Mouse (Mus musculus) Patski (cell line): Measurements from ENCODE around the gene Clcn1. TPM values are rescaled to one million over a fixed set of nuclear protein-coding genes. Genes with fewer than 3 reads are reported as not detected.

Experiments
- ATAC-seq: fragments of 100-300 bp; one replicate; pipeline ENCODE4 v1.8.0; 2021
- CTCF ChIA-PET: fragments of 350-600 bp; sonication (Branson Sonifier 250); formaldehyde crosslinking; loops from one replicate; lab custom pipeline; 2022; ENCODE audit warnings: inconsistent platforms; lab: Charles Lee
- POLR2A ChIA-PET: fragments of 350-600 bp; sonication (Branson Sonifier 250); formaldehyde crosslinking; loops from one replicate; lab custom pipeline; 2022; ENCODE audit warnings: antibody characterized with exemption, inconsistent platforms; lab: Charles Lee
- DNase-seq: peaks from one replicate; pipeline ENCODE4 v3.0.0-alpha.2; 2011; ENCODE audit warnings: low read depth, low spot score
- H3K27me3 ChIP-seq: fragments of 371-371 bp; one replicate; pipeline ENCODE4 v1.5.1; 2021
- CTCF ChIP-seq: fragments of 100-300 bp; IDR thresholded peaks from one replicate; pipeline ENCODE4 v1.5.1; 2021
- in situ Hi-C: fragments of 300-500 bp; cut with MboI; formaldehyde crosslinking; loops from 3 replicates; pipeline ENCODE4 v1.11.1; 2018; ENCODE audit warnings: low pct_unique_long_range_greater_than_20kb, mixed read lengths
- polyA plus RNA-seq: library from polyadenylated mRNA; unstranded; gene quantifications from one replicate; pipeline ENCODE4 v1.2.3, GENCODE M21; 2021

Clcn1 gene
- polyA plus RNA-seq, 1 experiment from 2014 or later: 0.21 TPM

DNA sequence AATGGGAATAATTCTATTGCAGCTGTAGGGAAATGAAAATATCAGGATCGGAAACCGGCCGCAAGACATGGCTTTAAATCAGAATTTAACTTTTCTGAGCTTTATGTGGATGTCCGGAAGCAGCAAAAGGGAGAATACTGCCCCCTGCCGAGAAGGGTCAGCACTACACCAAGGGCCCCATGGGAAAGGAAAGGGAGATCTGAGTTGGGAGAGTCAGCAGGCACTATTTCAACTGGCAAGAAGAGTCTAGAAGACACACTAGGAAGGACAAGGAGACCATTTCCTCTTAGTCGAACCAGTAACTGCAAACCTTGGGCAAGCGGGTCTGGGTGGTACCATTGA, 38.8 kb downstream of the Clcn1 start:
- in situ Hi-C loops: loop anchor here (5.0 to 25.0 kb wide), 2 partner anchors 98 to 537 kb away; no protein-coding TSS in a partner anchor
- ATAC-seq: peak; percentile 68
- POLR2A ChIA-PET: no interaction called here

DNA sequence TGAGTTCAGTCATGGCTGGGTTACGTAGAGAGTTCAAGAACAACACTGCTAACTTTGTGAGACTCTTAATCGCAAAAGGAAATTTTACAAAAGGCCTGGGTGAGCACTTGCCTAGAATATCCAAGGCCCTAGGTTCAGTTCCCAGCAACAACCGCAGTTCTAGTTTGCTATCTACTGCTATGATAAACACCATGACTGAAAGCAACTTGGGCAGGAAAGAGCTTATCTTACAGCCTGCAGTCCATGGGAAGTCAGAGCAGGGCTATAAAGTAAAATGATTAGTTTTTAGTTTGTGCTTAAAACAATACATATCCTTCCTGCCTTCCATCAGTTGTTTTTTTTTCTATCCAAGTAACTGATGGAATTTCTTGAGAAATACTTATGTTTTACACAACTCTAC, 40.0 kb downstream of the Clcn1 start:
- in situ Hi-C loops: loop anchor here (5.0 to 25.0 kb wide), 2 partner anchors 99 to 536 kb away; no protein-coding TSS in a partner anchor
- no peaks in the 10 kb centered on the region for H3K27me3 ChIP-seq
- ChIA-PET CTCF (interaction anchor here (1.6 to 2.0 kb wide), 3 partner anchors 11 to 71 kb away, joined by 5 to 15 read pairs (median 8); no protein-coding TSS in a partner anchor), POLR2A (no interaction called here)
- ATAC-seq (no peak), DNase-seq (no peak)
- TF ChIP-seq CTCF: no peak

More for the DNA sequence above, 38.8 kb downstream of the Clcn1 start:
- H3K27me3 ChIP-seq: no peaks in the 10 kb centered on the region
- CTCF ChIA-PET: interaction anchor here (0.7 to 2.1 kb wide), 24 partner anchors 9 to 119 kb away, joined by 3 to 15 read pairs (median 4); partner anchors contain the start of genes Clcn1 and Zyx
- no peak for TF ChIP-seq CTCF
- peak; percentile 15 for DNase-seq

DNA sequence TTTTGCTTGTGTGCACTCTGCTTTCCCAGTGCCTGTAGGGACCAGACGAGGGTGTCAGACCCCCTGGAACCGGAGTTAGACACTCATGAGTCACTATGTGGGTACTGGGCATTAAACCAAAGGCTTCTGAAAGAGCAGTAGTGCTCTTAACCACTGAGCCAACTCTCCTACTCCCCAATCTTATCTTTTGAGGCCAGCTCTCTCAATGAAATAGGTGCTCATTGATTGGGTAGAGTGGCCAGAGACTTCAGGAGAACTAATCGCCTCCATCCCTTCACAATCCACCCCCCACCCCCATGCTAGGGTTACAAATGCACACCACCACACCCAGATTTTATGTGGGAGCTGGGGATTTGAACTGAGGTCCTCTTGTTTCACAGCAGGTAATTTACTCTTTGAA, 42.3 kb downstream of the Clcn1 start:
- POLR2A ChIA-PET: interaction anchor here (0.6 kb wide), 1 partner anchor 25 kb away, joined by 6 read pairs; no protein-coding TSS in a partner anchor
- no peak for TF ChIP-seq CTCF
- in situ Hi-C loops: loop anchor here (5.0 to 25.0 kb wide), 2 partner anchors 101 to 534 kb away; no protein-coding TSS in a partner anchor
- no peaks in the 10 kb centered on the region for H3K27me3 ChIP-seq
- CTCF ChIA-PET: interaction anchor here (1.7 to 1.9 kb wide), 2 partner anchors 10 to 23 kb away, joined by 4 to 5 read pairs; no protein-coding TSS in a partner anchor
- ATAC-seq: no peak
- DNase-seq: no peak

DNA sequence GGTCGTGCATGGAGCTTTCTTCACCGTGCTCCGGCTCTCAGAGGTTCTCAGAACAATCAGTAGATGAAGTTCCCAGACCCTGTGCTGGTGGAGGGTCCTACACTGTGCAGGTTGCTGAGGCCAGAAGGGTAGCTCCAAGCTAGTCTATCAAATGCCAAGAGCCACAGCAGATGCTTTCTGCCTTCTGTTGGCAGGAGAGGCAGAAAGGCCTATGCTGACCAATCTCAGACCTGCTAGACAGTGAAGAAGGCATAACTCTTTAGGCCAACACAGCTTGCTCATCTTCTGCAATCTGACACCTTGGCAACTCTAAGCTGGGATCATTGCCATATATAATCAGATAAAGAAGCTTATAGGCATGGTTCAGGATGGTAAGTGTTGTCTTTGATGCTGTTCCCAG, 43.7 kb downstream of the Clcn1 start:
- no peak for ATAC-seq

DNA sequence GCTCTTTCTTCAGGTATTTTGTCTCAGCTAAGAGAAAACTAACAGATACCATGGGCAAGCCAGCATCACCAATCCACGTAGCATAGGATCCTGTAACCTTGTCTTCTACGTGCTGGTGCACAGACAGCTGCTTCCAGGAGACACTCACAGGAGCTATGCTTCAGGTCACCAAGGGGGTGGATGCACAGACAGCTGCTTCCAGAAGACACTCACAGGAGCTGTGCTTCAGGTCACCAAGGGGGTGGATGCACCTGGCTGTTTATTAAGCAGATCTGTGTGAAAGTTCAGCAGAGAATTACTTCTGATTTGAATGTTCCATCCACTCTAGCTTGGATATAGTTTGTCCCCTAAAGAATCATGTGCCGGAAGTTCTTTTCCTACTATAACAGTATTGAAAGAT, 44.5 kb downstream of the Clcn1 start:
- DNase-seq (no peak), ATAC-seq (no peak)
- POLR2A ChIA-PET: interaction anchor here (1.3 kb wide), 1 partner anchor 18 kb away, joined by 3 read pairs; no protein-coding TSS in a partner anchor
- in situ Hi-C loops: loop anchor here (25.0 kb wide), 1 partner anchor 531 kb away; no protein-coding TSS in a partner anchor
- no peak for TF ChIP-seq CTCF
- CTCF ChIA-PET: interaction anchor here (1.2 to 2.1 kb wide), 4 partner anchors 10 to 53 kb away, joined by 3 to 8 read pairs (median 6); no protein-coding TSS in a partner anchor
- no peaks in the 10 kb centered on the region for H3K27me3 ChIP-seq

More for the DNA sequence above, 43.7 kb downstream of the Clcn1 start:
- ChIA-PET POLR2A (no interaction called here), CTCF (interaction anchor here (1.2 to 2.1 kb wide), 3 partner anchors 10 to 52 kb away, joined by 3 to 8 read pairs (median 6); no protein-coding TSS in a partner anchor)
- no peak for TF ChIP-seq CTCF
- H3K27me3 ChIP-seq: no peaks in the 10 kb centered on the region
- no peak for DNase-seq
- in situ Hi-C loops: loop anchor here (25.0 kb wide), 1 partner anchor 532 kb away; no protein-coding TSS in a partner anchor

DNA sequence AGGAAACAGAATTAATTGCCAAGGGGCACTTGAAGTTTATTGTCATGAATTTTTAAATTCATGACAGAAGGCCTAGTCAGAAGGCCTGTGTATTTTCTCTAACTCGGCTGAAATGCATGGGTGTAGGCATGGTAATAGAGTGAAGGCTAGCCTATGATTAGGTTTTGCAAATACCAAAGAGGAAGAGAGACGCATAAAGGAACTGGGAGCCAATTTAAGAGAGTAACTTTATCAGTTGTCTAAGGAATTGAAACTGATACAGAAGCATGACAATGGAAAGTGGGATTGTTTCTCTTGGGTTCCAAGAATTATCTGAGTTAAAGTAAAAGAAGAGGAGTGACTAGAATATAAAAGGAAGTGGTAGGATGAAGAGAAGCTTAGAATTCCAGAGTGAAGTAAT, 52.7 kb downstream of the Clcn1 start:
- no peak for DNase-seq
- no peak for TF ChIP-seq CTCF
- ChIA-PET POLR2A (no interaction called here), CTCF (interaction anchor here (1.3 to 1.9 kb wide), 2 partner anchors 9 to 14 kb away, joined by 4 to 8 read pairs; no protein-coding TSS in a partner anchor)
- in situ Hi-C loops: loop anchor here (25.0 kb wide), 1 partner anchor 523 kb away; no protein-coding TSS in a partner anchor
- no peaks in the 10 kb centered on the region for H3K27me3 ChIP-seq
- no peak for ATAC-seq

DNA sequence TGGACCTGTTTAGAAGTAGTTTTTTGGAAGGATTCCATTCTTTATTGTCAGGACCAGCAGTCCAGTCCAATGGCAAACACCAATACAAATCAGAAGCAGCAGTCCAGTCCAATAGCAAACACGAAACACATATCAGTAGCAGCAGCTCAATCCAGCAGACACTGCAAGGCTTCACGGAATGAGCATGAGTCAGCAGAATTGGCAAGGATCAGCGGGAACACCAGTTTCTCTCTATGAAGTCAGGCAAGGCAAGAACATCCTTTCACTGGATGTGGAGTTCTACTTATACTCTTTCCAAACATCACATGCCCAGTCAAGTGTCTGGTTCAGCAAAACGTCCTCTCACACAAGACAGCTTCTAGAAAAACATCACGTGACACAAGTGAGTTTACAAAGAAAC, 53.5 kb downstream of the Clcn1 start:
- no peak for DNase-seq
- in situ Hi-C loops: loop anchor here (25.0 kb wide), 1 partner anchor 522 kb away; no protein-coding TSS in a partner anchor
- POLR2A ChIA-PET: no interaction called here
- H3K27me3 ChIP-seq: no peaks in the 10 kb centered on the region
- TF ChIP-seq CTCF: no peak
- CTCF ChIA-PET: interaction anchor here (1.3 to 2.4 kb wide), 3 partner anchors 8 to 15 kb away, joined by 4 to 8 read pairs (median 8); no protein-coding TSS in a partner anchor
- no peak for ATAC-seq

DNA sequence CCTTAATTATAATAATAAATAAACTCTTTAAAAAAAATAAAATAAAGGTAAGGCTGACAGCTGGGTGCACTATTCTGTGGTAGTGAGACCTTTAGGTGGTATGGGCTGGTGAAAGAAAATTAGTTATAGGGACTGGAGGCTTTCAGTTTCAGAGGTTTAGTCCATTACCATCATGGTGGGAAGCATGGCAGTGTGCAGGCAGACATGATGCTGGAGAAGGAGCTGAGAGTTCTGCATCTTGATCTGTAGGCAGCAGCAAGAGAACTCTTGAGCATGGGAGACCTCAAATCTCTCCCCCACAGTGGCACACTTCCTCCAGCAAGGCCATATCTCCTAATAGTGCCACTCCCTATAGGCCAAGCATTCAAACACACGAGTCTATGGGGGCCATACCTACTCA, 55.7 kb downstream of the Clcn1 start:
- TF ChIP-seq CTCF: no peak
- no peaks in the 10 kb centered on the region for H3K27me3 ChIP-seq
- ChIA-PET CTCF (interaction anchor here (1.3 to 1.5 kb wide), 3 partner anchors 12 to 242 kb away, joined by 3 to 6 read pairs (median 5); partner anchors contain the start of gene Fam131b), POLR2A (no interaction called here)
- in situ Hi-C loops: loop anchor here (25.0 kb wide), 1 partner anchor 520 kb away; no protein-coding TSS in a partner anchor
- DNase-seq (no peak), ATAC-seq (no peak)

DNA sequence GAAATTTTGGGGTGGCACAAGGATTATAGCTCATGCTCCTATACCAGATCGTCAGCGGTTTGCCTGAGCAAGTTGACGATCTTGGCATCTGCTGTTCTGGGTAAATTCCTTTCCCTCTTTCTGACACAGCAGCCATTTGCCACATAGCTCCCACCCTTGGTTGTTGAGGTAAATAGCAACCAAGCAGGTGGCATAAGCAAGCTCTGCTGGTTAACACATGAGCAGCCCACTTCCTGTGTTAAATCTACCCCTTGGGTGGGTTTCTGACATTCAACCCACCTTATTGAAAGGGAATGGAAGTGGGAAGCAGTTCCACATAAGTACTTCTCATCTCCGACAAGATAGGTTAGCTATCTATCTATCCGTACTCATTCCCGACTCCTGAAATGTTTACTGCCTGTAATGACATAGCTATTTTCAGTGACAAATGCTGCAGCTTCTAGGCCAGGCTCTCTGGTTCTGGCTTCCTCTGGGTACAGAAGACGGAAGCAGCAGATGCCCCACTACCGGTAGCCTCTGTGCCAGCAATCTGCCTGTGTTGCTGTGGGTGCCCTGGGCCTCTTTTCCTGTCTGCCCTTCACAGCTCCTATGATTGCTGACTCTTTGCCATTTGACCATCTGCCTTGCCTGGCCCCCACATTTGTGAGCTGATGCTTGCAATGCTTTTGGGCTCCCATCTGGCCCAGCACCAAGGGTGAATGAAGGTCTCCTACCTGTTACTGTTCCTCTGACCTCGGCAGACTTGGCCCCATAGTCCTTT, 57.1 kb downstream of the Clcn1 start:
- POLR2A ChIA-PET: no interaction called here
- CTCF ChIA-PET: interaction anchor here (1.0 to 1.5 kb wide), 4 partner anchors 12 to 240 kb away, joined by 3 to 6 read pairs (median 4); partner anchors contain the start of gene Fam131b
- no peak for TF ChIP-seq CTCF
- in situ Hi-C loops: loop anchor here (25.0 kb wide), 1 partner anchor 519 kb away; no protein-coding TSS in a partner anchor
- DNase-seq (no peak), ATAC-seq (no peak)
- no peaks in the 10 kb centered on the region for H3K27me3 ChIP-seq

DNA sequence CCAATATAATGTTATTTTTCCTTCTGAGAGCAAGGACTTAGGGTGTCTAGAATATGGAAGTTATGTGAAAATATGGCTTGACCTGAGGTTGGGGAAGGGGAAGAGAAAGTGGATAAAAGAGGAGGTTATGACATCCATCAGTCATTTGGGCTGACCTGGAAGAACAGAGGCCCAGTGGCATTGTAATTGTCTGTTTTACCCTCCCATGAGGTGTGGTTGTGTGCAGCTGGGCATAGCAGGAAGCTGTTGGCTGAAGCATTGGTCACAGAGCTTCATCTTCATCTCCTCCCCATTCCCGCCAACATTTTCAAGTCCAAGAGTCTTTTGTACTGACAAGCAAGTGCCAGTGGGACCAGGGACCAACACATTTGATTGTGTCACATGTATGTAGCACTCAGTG, 57.8 kb downstream of the Clcn1 start:
- TF ChIP-seq CTCF: no peak
- POLR2A ChIA-PET: no interaction called here
- H3K27me3 ChIP-seq: no peaks in the 10 kb centered on the region
- DNase-seq: no peak
- CTCF ChIA-PET: interaction anchor here (1.0 kb wide), 1 partner anchor 12 kb away, joined by 3 read pairs; no protein-coding TSS in a partner anchor
- ATAC-seq: no peak
- in situ Hi-C loops: loop anchor here (25.0 kb wide), 1 partner anchor 518 kb away; no protein-coding TSS in a partner anchor
